Mouse (Mus musculus) heart, postnatal 0 days (tissue): ENCODE results near the gene Cacna2d4. TPM values are rescaled to one million over a fixed set of nuclear protein-coding genes. Genes with fewer than 3 reads are reported as not detected.

ENCODE experiments used
- ATAC-seq: fragments of 200-750 bp; cut with Nextera tagmentation; 2 replicates; pipeline ENCODE4 v1.8.0; 2017; ENCODE audit warnings: low read depth, moderate number of reproducible peaks, moderate library complexity; ENCODE audit not compliant: insufficient read depth
- DNase-seq: peaks from one replicate; pipeline ENCODE4 v3.0.0-alpha.2; 2016; ENCODE audit warnings: low spot score
- H3K27ac ChIP-seq: fragments of 300-500 bp; sonication (generic); 2 replicates; pipeline ENCODE4 v1.5.1; 2014; ENCODE audit warnings: low read depth, mild to moderate bottlenecking
- H3K27me3 ChIP-seq: fragments of 300-500 bp; sonication (generic); 2 replicates; pipeline ENCODE4 v1.6.1; 2014; ENCODE audit warnings: low read length, mixed read lengths; ENCODE audit not compliant: control insufficient read depth, insufficient read depth
- H3K36me3 ChIP-seq: fragments of 300-500 bp; sonication (generic); replicated peaks from 2 replicates; pipeline ENCODE4 v1.6.1; 2014; ENCODE audit warnings: low read length, mixed read lengths; ENCODE audit not compliant: control insufficient read depth, insufficient read depth
- H3K4me1 ChIP-seq: fragments of 300-500 bp; sonication (generic); 2 replicates; pipeline ENCODE4 v1.6.1; 2014; ENCODE audit warnings: antibody characterized with exemption; ENCODE audit not compliant: control insufficient read depth, insufficient read depth
- H3K4me2 ChIP-seq: fragments of 300-500 bp; sonication (generic); 2 replicates; pipeline ENCODE4 v1.6.1; 2014; ENCODE audit warnings: low read depth, mild to moderate bottlenecking, low read length, moderate library complexity
- H3K4me3 ChIP-seq: fragments of 300-500 bp; sonication (generic); 2 replicates; pipeline ENCODE4 v1.5.1; 2014; ENCODE audit warnings: low read depth, low read length
- H3K9ac ChIP-seq: fragments of 300-500 bp; sonication (generic); replicated peaks from 2 replicates; pipeline ENCODE4 v1.6.1; 2014; ENCODE audit warnings: low read depth, low read length, mixed read lengths
- H3K9me3 ChIP-seq: fragments of 300-500 bp; sonication (generic); replicated peaks from 2 replicates; pipeline ENCODE4 v1.6.1; 2016; ENCODE audit warnings: low read length; ENCODE audit not compliant: control insufficient read depth
- CTCF ChIP-seq: IDR thresholded peaks from 2 replicates; pipeline ENCODE4 v1.5.1; 2016; ENCODE audit warnings: antibody characterized with exemption, control low read depth, low read depth
- EP300 ChIP-seq: IDR thresholded peaks from 2 replicates; pipeline ENCODE4 v1.6.1; 2016; ENCODE audit warnings: antibody characterized with exemption, low read depth
- WGBS: fragments of 180-500 bp; shearing (Covaris S2); extraction: QIAGEN DNeasy Blood & Tissue Kit; methylation state at CpG from one replicate; pipeline ENCODE4 v1.1.7; 2014; 5-methylcytosine and 5-hydroxymethylcytosine counted together
- polyA plus RNA-seq: library from polyadenylated mRNA; unstranded; fragments of >200 nt; fragmentation: Nextera tagmentation; extraction: Ambion mirVana; gene quantifications from 2 replicates; pipeline ENCODE4 v1.2.1, GENCODE M21; 2015
- total RNA-seq: library from RNA; depleted of rRNA; stranded (reverse); fragments of >200 nt; gene quantifications from 2 replicates; pipeline ENCODE4 v1.2.3, GENCODE M21; 2014; ENCODE audit warnings: low replicate concordance; rRNA removed

Gene Cacna2d4
- not detected in 2 replicates for total RNA-seq
- not detected in 2 replicates for polyA plus RNA-seq

DNA sequence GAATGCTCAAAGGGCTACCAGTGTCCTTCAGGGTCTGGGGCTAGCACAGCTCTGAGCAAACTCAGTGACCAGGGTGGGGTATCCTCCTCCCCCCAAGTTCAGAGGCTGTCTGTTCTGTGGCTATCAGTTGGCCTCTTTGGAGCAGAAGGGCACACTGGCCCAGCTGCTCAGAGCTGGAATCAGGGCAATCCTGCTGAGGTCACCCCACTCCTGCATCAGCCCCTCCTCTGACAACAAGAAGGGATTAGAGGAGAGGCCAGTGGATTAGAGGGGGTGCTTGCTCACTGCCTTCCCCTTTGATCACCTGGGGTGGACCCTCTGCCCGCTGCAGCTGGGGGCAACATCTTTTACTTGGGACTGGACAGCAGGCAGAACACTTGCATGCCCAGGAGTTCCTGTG, at the start of gene Cacna2d4:
Gene Cacna2d4, plus strand, starts transcription at position 286 of the 400 bp plus-strand sequence.
- 33% methylated on average over 1 of the region's 1 CpGs for WGBS
- Histone ChIP-seq H3K4me3 (no peak within 1 kb of the TSS), H3K9ac (no peak within 1 kb of the TSS), H3K36me3 (no peaks in the 10 kb centered on the region), H3K9me3 (no peaks in the 10 kb centered on the region), H3K4me2 (no peak within 1 kb of the TSS), H3K27me3 (0 out of 2 replicates have a peak, but pooled peaks cover 12% of the 10 kb centered on the region), H3K27ac (no peak within 1 kb of the TSS), H3K4me1 (no peaks in the 10 kb centered on the region)
- no peak for TF ChIP-seq CTCF
- TF ChIP-seq EP300 = no peak
- ATAC-seq (no peak), DNase-seq (no peak)

DNA sequence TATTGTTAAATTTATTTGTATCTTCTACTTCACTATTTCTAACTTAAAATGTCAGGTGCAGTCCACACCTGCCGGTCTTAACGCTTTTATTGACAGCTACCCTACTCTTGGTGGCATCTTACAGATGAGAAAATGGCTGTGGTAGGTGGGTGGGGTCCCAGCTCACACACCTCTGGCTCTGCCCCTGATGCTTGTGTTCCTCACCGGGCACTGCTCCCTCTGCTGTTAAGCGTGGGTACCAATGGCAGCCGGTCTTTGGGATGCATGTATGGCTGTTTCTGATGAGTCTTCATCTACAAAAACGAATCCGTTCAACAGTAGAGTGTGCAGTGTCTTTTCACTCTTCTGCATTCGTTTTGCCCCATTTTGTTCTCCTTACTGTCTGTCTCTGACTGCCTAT, 49.7 kb upstream of the Cacna2d4 start:
- Histone ChIP-seq H3K27ac (no peak overlapping the region; the same call in 1 of the 2 replicates), H3K4me2 (no peak overlapping the region), H3K36me3 (peaks cover 44% of the 10 kb centered on the region), H3K4me3 (no peak overlapping the region), H3K27me3 (no peaks in the 10 kb centered on the region), H3K4me1 (peaks cover 57% of the 10 kb centered on the region), H3K9ac (no peak overlapping the region), H3K9me3 (no peaks in the 10 kb centered on the region)
- TF ChIP-seq CTCF (peak; percentile 57), EP300 (no peak)
- WGBS = 54% methylated on average over 8 of the region's 8 CpGs
- 0 out of 2 replicates have a peak, but pooled peaks have one; percentile 47 for ATAC-seq
- no peak for DNase-seq

DNA sequence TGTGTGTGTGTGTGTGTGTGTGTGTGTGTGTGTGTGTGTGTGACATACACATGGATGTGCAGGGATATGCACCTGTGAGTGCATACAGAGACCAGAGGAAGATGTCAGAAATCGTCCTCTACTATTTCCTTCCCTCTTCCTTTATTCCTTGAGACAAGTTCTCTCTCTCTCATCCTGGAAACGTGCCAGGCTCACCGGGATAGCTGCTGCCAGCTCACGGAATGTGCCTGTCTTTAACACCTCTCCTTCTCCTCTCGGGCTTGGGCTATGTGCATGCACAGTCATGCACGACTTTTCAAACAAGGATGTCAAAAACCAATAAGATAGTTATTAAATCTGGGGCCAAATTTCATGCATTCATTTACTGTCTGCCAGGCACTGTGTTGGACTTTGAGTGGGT, 48.7 kb upstream of the Cacna2d4 start:
- Histone ChIP-seq H3K27me3 (no peaks in the 10 kb centered on the region), H3K4me3 (no peak overlapping the region), H3K4me2 (no peak overlapping the region), H3K9ac (no peak overlapping the region), H3K36me3 (peaks cover 54% of the 10 kb centered on the region), H3K9me3 (no peaks in the 10 kb centered on the region), H3K27ac (no peak overlapping the region), H3K4me1 (peaks cover 54% of the 10 kb centered on the region)
- 25% methylated on average over 6 of the region's 6 CpGs for WGBS
- ATAC-seq (no peak), DNase-seq (no peak)
- TF ChIP-seq CTCF = no peak
- TF ChIP-seq EP300 = no peak

DNA sequence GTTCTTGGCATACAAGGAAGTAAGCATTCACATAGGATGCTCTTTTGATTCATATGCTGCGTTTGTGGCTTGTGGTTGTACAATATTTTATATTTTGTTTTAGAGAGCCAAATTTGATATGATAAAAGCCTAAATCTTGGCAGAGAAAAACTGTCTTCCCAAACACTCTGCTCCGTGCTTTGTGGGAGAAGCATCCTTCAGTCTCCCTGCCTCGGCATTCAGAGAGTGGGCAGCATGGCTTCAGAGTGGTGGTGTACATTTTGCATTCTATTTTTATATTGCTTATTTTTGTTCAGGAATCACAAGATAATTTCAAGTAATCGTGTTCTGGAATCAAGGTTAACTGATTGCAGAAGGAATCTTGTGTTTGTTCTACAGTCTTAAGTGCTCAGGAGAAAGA, 44.8 kb upstream of the Cacna2d4 start:
- 40% methylated on average over 4 of the region's 4 CpGs for WGBS
- Histone ChIP-seq H3K4me3 (peak overlapping the region; percentile 60; the same call in 1 of the 2 replicates), H3K9ac (0 out of 2 replicates have a peak overlapping the region, but pooled peaks have one; percentile 23), H3K4me1 (peaks cover 32% of the 10 kb centered on the region), H3K27ac (peak overlapping the region; percentile 64; the same call in 1 of the 2 replicates), H3K4me2 (peak overlapping the region; percentile 66), H3K9me3 (no peaks in the 10 kb centered on the region), H3K36me3 (peaks cover 40% of the 10 kb centered on the region), H3K27me3 (no peaks in the 10 kb centered on the region)
- no peak for DNase-seq
- ATAC-seq = no peak
- no peak for TF ChIP-seq CTCF

DNA sequence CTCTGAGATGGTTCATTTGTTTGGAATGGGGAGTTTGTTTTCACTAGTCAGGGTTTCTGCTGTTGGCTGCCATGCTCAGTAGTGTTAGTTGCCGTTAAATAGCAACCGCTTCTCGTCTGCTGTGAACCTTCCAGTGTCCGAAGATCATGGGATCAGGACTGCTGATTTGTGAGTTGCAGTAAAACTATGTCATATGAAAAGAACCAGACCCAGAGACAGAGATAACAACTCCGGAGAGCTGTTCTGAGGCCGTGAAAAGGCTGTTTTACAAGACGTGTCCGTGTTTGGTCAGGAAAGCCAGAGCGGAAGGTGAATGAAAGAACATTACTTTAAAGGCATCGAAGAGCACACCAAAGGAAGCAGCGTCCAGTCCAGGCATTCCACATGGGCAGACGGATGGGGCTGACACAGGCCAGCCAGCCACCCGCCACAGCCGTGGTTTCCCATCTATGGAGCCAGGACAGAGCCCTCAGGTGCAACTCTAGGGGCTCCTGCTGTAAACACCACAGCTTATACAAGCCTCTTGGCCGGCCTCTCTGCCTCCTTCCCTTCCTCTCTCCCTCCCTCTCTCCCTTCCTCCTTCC, 42.7 kb upstream of the Cacna2d4 start:
- H3K4me3 ChIP-seq = peak overlapping the region; percentile 60
- DNase-seq = peak; percentile 86
- 19% methylated on average over 15 of the region's 15 CpGs for WGBS

More for the DNA sequence above, 42.7 kb upstream of the Cacna2d4 start:
- TF ChIP-seq CTCF = no peak
- TF ChIP-seq EP300 = peak; percentile 94
- Histone ChIP-seq H3K9me3 (no peaks in the 10 kb centered on the region), H3K9ac (peak overlapping the region; percentile 73), H3K27ac (peak overlapping the region; percentile 98), H3K27me3 (no peaks in the 10 kb centered on the region), H3K36me3 (peaks cover 26% of the 10 kb centered on the region), H3K4me2 (peak overlapping the region; percentile 66), H3K4me1 (peaks cover 36% of the 10 kb centered on the region)
- ATAC-seq = peak; percentile 47
